9 mouse cellular contexts compared by ENCODE assay signal in the genomic region with DNA sequence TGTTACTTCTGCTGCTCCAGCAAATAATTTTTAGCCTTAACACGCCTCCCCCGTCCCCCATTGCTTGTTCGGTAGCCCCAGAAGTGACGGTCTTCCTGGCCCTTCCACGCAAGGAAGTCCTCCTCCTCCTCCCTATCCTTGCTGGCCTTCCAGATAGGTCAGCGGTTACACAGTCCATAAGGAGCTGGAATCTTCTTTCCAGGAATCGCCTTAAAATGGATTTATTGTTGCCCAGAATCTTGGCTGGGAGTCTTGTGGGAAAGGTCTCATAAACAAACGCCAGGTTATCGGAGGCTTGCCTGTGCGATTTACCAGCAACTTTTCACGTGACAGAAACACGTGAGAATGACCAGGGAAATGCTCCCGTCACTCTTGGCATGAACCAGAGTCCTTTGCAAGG.
A peak's percentile ranks its signal among the peaks of the same experiment; 100 is the strongest.
DNase-seq lines count a peak whose midpoint lies in the region; ATAC-seq and TF ChIP-seq lines count a peak whose summit lies in the region.
"Had no signal": no experiment of that assay in that cellular context is flagged by ENCODE, and none has a peak within 500 bp of the region (broad histone marks: within the 10 kb centered on the region; RNA-seq: fewer than 3 reads in every experiment).

No protein-coding gene starts in this region.

- H3K4me1 ChIP-seq in liver, postnatal 0 days (ENCODE audit: insufficient read depth): no peaks in the 10 kb centered on the region
- no peaks in the 10 kb centered on the region for H3K4me1 ChIP-seq in liver, embryonic 11.5 days (replicated peaks; ENCODE audit: control insufficient read depth, insufficient read depth, low read length)
- H3K4me1 ChIP-seq in heart, embryonic 15.5 days (replicated peaks): 0 out of 2 replicates have a peak, but pooled peaks cover 3% of the 10 kb centered on the region

- H3K27ac ChIP-seq in liver, postnatal 0 days (ENCODE audit: low read depth): peak overlapping the region; percentile 6; the same call in 1 of the 2 replicates
- H3K27ac ChIP-seq in liver, embryonic 11.5 days (ENCODE audit: low read depth, low read length): no peak overlapping the region
- H3K27ac ChIP-seq in heart, embryonic 15.5 days: peak overlapping the region; percentile 59

- peak; percentile 38; the same call in 1 of the 2 replicates for ATAC-seq in liver, postnatal 0 days
- ATAC-seq in liver, embryonic 11.5 days (replicated peaks; ENCODE audit: low FRiP score): no peak
- ATAC-seq in heart, embryonic 15.5 days (replicated peaks; ENCODE audit: insufficient number of reproducible peaks, insufficient read depth, low FRiP score, low read depth): 0 out of 2 replicates have a peak, but pooled peaks have one; percentile 31
- ATAC-seq: forebrain, embryonic 16.5 days had no signal

- peak; percentile 61; the same call in 1 of the 2 replicates for TF ChIP-seq EP300 in liver, postnatal 0 days (IDR thresholded peaks at IDR 0.05; ENCODE audit: low read depth)

- no peaks in the 10 kb centered on the region for H3K27me3 ChIP-seq in liver, postnatal 0 days (ENCODE audit: insufficient read depth, low read length)
- H3K27me3 ChIP-seq in liver, embryonic 11.5 days (replicated peaks; ENCODE audit: control insufficient read depth, insufficient read depth, low read length): no peaks in the 10 kb centered on the region
- H3K27me3 ChIP-seq in heart, embryonic 15.5 days: no peaks in the 10 kb centered on the region

- no peak overlapping the region for H3K9ac ChIP-seq in liver, postnatal 0 days (replicated peaks)
- no peak overlapping the region for H3K9ac ChIP-seq in liver, embryonic 11.5 days (ENCODE audit: low read depth, low read length)
- H3K9ac ChIP-seq in heart, embryonic 15.5 days: no peak overlapping the region

- peaks cover 5% of the 10 kb centered on the region; the same call in 1 of the 2 replicates for H3K9me3 ChIP-seq in liver, postnatal 0 days (ENCODE audit: low read length)
- peaks cover 6% of the 10 kb centered on the region for H3K9me3 ChIP-seq in liver, embryonic 11.5 days (ENCODE audit: control insufficient read depth, low read length)
- 0 out of 2 replicates have a peak, but pooled peaks cover 6% of the 10 kb centered on the region for H3K9me3 ChIP-seq in heart, embryonic 15.5 days (replicated peaks)

- no peak overlapping the region for H3K4me2 ChIP-seq in liver, postnatal 0 days (ENCODE audit: low read depth, low read length)
- no peak overlapping the region for H3K4me2 ChIP-seq in liver, embryonic 11.5 days
- H3K4me2 ChIP-seq in heart, embryonic 15.5 days: 0 out of 2 replicates have a peak overlapping the region, but pooled peaks have one; percentile 24
- H3K4me2 ChIP-seq: midbrain, embryonic 11.5 days had no signal

- WGBS in liver, postnatal 0 days (ENCODE audit: insufficient replicate concordance): 70% methylated on average over 13 of the region's 13 CpGs
- 72% methylated on average over 13 of the region's 13 CpGs for WGBS in liver, embryonic 11.5 days
- WGBS in heart, embryonic 15.5 days: 60% methylated on average over 13 of the region's 13 CpGs

- H3K36me3 ChIP-seq in liver, postnatal 0 days (replicated peaks; ENCODE audit: insufficient read depth, low read length): no peaks in the 10 kb centered on the region
- H3K36me3 ChIP-seq in liver, embryonic 11.5 days (ENCODE audit: control insufficient read depth, insufficient read depth, low read length): no peaks in the 10 kb centered on the region
- H3K36me3 ChIP-seq in heart, embryonic 15.5 days: no peaks in the 10 kb centered on the region

- DNase-seq in liver, postnatal 0 days: no peak
- DNase-seq in liver, embryonic 11.5 days (ENCODE audit: low spot score): no peak
- DNase-seq in kidney, postnatal 10 days: peak; percentile 51
- DNase-seq in testis, postnatal 14 days (ENCODE audit: low spot score): peak; percentile 38
- DNase-seq in natural killer cell, adult 2 months (ENCODE audit: low spot score in 2 of 2): no peak
- DNase-seq in urinary bladder, postnatal 10 days (ENCODE audit: low spot score): no peak

- no peak overlapping the region for H3K4me3 ChIP-seq in liver, postnatal 0 days (ENCODE audit: low read depth, low read length)
- no peak overlapping the region for H3K4me3 ChIP-seq in liver, embryonic 11.5 days (ENCODE audit: low read depth, low read length)
- no peak overlapping the region for H3K4me3 ChIP-seq in heart, embryonic 15.5 days

- no peak for TF ChIP-seq CTCF in liver, postnatal 0 days (IDR thresholded peaks at IDR 0.05; ENCODE audit: low read depth)

Comparison
In these comparisons a context has a peak if more than half of its experiments do, and no peak if none do; other contexts are left out.
1. DNase-seq: peak in kidney, postnatal 10 days (single experiment) and testis, postnatal 14 days (single experiment); none in liver, postnatal 0 days (single experiment), liver, embryonic 11.5 days (single experiment), natural killer cell, adult 2 months (0 of 2) and urinary bladder, postnatal 10 days (single experiment).